Mouse (Mus musculus) B cell, adult 67 days (primary cell): ENCODE measurements around the gene Ispd. TPM values are rescaled to one million over a fixed set of nuclear protein-coding genes. Genes with fewer than 3 reads are reported as not detected.

Experiments used
- total RNA-seq, 2 experiments: library from RNA; stranded (reverse); gene quantifications; 4 replicates each; pipeline ENCODE4 v1.2.4; 2023

Gene Ispd
- 10 to 100 TPM in 1 of 2 experiments, 1 to 10 TPM in 1; 9.8 to 11.6 TPM for total RNA-seq

DNA sequence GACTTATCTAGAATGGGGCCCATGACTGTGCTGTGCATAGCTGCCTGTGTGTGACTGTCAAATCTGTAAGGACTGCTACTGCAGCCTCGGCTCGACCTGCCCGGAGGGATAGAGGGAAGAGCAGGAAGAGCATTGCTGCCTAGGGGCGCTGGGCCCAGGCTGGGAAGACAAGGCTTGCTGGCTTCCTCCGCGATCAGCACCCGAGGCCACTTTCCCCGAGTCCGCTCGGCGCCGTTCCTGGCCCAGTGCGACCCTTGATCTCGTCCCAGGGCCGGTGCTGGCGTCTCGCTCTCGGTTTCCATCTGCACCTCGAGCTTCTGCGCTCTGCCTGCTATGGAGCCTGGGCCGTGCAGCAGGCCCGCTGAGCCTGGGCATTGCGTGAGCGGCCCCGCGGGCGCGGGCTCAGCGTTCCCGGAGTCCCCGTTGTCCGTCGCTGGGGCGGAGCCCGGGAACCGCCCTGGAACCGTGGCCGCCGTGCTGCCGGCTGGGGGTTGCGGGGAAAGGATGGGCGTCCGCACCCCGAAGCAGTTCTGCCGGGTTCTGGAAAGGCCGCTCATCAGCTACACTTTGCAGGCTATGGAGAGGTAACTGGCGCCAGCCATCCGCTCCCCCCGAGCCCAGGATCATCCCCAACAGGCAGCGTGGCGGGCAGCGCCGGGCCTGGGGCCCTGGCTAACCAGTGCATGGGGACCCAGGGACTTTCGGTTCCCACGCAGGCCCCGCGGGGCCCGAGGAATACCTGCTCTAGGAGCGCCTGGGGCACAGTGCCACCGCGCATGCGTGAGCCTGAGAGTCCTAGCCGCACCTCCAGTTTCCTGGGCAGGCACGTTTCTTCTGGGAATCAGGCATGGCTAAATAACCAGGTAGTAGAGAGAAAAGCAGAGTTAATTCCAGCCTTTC, at the start of gene Ispd, which contains the start of gene D630036H23Rik:
Gene Ispd, plus strand, starts transcription at position 10 of the 900 bp plus-strand sequence.
Gene D630036H23Rik, minus strand, starts transcription at position 741 of the 900 bp plus-strand sequence.

Other genes with a start within 250 kb of the Ispd start
- 10 to 100 TPM; 23.4 to 30.2 TPM for gene Ankmy2, start 224.3 kb upstream of the Ispd start, total RNA-seq
- gene Bzw2, start 223.4 kb upstream of the Ispd start, total RNA-seq, result 10 to 100 TPM; 90.1 to 93.5 TPM
- gene Lrrc72, start 128.1 kb upstream of the Ispd start, total RNA-seq, result not detected
- gene Sostdc1, start 67.3 kb upstream of the Ispd start, total RNA-seq, result not detected
- gene D630036H23Rik, start 731 bp downstream of the Ispd start, total RNA-seq, result under 1 TPM; 0.81 to 0.83 TPM